Mouse (Mus musculus): Measurements from ENCODE around the gene Tango2.

DNA sequence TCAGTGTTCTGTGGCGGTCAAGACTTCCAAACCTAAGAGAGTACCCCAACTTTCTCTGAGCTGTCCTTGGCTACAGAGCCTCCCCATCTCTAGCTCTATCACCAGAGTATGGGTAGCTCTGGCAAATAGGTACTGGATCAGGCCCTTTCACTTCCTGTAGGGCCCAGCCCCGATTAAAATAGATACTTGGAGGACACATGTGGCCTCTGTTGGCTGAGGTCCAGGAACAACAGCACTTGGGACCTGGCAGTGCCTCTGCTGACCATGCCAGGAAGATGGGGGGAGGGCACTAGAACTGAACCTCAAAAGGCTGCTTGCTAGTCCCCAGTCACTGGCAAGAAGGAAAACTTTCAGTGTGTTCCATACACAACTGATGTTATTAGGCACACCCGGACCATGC, 13.9 kb downstream of the Tango2 start:
- TF ChIP-seq POLR2AphosphoS2 (IDR thresholded peaks at IDR 0.05; ENCODE audit: low read depth, low read length): no peak
- no peak for TF ChIP-seq CHD1 (IDR thresholded peaks at IDR 0.05; ENCODE audit: low read depth, low read length)
- TF ChIP-seq CHD2 (IDR thresholded peaks at IDR 0.05; ENCODE audit: low read length): no peak
- TF ChIP-seq UBTF (IDR thresholded peaks at IDR 0.05; ENCODE audit: low read depth, low read length): no peak
- TF ChIP-seq CTCF (conservative IDR thresholded peaks at IDR 0.05 in 1 of 2, IDR thresholded peaks at IDR 0.05 in 1 of 2; ENCODE audit: low read depth in 2 of 2, low read length in 2 of 2): no peak
- TF ChIP-seq POLR2A (IDR thresholded peaks at IDR 0.05; ENCODE audit: low read depth, low read length): no peak
- no peak for TF ChIP-seq E2F4 (IDR thresholded peaks at IDR 0.05; ENCODE audit: insufficient replicate concordance, low read depth, low read length)
- TF ChIP-seq JUND (conservative IDR thresholded peaks at IDR 0.05; ENCODE audit: low read depth, low read length): no peak
- no peak for TF ChIP-seq EP300 (IDR thresholded peaks at IDR 0.05; ENCODE audit: low read length)
